Mouse (Mus musculus): ENCODE measurements around the gene Prkd3.

Prkd3 gene

DNA sequence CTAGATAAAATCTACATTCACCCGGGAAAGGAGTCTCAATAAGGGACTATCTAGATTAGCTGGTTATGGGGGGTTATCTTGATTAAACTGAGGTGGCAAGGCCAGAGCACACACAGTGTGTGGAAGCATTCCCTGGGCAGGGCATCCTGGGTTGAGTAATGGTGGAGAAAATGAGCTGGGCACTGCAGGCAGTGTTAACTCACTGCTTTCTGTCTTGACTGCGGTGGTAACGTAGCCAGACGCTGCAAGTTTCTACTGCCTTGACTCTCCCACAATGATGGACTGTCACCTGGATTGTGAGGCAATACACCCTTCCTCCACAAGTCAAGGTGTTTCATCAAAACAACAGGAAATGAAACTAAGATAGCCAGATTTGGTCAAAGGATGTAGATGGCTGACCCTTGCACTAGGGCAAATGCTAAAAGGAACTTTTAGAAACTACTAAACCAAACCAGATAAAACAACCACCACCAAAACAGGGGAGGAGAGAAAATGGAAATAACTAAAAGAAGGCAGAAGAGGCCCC is 20.8 kb downstream of the Prkd3 start:
- no peak for DNase-seq (ENCODE audit: low read depth)

DNA sequence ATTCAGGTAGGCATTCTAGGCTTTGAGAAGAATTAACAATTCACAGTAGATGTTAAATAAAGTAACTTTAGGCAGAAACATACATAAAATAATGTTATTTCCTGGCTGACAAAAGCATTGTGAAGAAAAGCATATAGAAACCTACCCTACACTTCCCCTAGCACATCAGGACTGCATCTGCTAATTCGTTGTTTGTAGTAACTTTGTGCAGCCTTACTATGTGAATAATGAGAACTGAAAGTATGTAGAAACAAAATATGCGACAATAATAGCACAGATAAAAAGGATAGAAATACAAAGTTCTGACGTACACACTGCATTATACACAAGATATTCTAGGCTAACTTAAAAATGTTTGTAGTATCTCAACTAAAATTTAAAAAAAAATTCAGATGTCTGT is 21.4 kb downstream of the Prkd3 start:
- no peak for DNase-seq (ENCODE audit: low read depth)

DNA sequence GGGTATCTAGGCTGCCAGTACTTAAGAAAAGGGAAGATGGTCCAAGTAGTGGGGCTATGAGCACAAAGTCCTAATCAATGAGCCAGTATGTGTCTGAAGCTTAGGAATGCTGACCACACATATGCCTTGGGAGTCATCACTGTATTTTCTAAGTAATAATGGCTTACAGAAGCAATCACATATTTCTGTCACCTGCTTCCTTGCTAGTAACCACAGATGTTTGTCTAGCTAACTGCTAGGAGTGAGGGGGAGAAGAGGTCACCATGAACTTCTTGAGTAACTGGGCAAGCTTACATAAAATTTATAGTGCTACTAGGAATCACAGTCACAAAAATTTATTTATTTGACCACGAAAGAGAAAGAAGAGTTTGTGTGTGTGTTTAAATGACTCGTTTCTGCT is 22.5 kb downstream of the Prkd3 start:
- DNase-seq (ENCODE audit: low read depth), result peak; percentile 57

GRCm38 (mm10) chr17:78994931-78995820 is 25.4 kb downstream of the Prkd3 start:
- DNase-seq (ENCODE audit: low read depth), result peak; percentile 69

DNA sequence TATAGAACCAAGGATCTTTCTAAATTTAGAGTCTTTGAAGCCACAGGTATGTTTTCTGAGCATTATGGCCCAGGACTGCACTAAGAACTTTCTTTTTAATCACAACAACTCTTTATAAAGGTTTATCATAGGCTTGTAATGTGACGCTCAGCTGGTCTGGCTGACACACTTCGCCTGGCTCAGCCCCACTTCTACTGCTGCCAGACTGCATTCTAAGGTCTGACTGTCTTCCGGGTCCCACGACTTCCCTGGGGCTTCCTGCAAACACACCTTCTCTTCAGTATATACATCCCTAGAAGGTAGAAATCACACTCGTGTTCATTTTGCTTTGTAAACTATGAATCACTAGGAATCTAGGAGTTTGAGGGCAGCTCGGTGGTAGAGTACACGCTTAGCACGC is 26.2 kb downstream of the Prkd3 start:
- no peak for DNase-seq (ENCODE audit: low read depth)

GRCm38 (mm10) chr17:78993670-78994069 is 26.9 kb downstream of the Prkd3 start:
- no peak for DNase-seq (ENCODE audit: low read depth)

DNA sequence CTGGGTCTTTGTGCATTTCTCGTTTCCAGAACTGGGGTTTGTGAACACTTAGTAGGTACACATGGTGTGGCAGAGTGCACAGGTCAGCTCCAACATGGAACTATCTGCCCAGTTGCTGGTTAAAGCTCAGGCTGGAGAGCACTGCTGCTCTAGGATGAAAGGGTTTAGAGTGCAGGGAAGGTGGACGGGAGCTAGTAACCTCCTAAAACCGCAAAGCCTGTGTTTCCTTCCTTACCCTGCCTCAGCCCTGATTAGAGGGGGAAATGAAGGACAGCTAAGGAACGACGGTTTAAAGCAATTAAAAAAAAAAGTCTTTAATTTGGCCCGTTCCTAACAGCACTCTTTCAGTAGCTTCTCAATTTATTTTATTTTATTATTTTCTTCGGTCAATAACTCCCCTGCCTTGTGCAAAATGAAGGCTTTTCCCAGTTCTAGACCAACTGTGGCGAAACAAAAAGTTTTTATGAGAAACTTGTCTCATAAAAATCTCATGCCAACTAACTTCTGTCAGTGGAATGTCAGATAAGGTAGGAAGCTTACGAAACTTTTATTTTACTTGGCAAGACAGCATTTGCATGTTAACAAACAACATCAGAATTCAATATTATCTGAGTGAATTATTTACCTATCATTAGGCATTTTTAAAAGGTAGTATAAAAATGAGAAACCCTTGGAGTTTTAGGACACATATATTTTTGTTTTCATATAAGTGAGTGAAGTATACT is 28.2 kb downstream of the Prkd3 start:
- DNase-seq (ENCODE audit: low read depth), result peak; percentile 19

DNA sequence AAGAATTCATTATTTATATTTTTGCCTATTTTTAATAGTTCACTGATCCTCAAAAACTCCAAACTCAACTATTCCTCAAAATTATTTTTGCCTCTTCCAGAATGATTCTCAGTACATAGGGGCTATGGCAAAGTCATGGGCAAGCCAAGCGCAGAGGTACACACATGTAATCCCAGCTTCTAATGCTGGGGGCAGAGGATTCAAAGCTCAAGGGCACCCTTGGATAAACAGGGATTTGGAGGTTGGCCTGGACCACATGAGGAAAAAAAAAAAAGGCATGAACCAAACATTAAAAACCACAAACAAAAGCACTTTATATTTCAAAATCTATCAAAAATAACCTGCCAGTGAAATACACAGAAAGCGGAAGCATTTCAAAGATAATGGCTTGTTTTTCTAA is 29.1 kb downstream of the Prkd3 start:
- no peak for DNase-seq (ENCODE audit: low read depth)

DNA sequence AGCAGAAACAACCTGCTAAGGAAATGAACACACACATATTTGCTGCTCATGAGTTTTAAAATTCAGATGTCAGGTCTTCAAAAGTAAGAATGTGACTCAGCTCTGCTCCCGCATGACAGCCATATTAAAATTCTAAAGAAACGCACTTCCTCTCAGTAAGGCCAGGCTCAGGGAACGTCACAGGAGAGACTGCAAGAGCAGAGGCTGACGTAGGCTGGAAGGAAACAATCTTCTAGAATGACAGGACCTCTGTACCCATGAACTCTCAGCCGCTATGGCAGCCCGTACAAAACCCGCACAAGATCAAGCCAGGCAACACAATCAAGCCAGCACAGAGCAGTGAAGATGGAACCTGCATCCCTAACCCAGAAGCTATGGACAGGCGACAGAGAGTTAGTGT is 31.6 kb downstream of the Prkd3 start:
- DNase-seq (ENCODE audit: low read depth), result peak; percentile 66

- DNase-seq (ENCODE audit: low read depth), result no peak
These were observed 36.9 kb downstream of the Prkd3 start for GRCm38 (mm10) chr17:78983736-78984135.

DNA sequence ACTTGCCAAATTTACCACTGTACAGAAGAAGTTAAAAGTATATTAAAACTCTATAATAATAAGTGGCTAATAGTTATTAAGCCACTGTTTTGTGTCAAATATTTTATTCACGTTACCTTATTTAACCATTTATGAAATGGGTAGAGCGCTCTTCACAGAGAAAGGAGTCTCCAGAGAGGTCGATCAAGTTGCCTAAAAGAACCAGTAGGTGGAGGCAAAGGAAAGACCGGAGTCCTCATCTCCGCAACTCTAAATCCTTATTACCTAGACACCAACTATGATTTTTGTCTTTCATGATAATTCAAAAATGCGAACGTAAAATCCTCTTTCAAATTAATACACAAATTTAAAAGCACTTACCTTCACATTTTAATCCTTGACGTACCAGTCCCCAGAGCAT is 37.5 kb downstream of the Prkd3 start:
- DNase-seq (ENCODE audit: low read depth), result peak; percentile 12

DNA sequence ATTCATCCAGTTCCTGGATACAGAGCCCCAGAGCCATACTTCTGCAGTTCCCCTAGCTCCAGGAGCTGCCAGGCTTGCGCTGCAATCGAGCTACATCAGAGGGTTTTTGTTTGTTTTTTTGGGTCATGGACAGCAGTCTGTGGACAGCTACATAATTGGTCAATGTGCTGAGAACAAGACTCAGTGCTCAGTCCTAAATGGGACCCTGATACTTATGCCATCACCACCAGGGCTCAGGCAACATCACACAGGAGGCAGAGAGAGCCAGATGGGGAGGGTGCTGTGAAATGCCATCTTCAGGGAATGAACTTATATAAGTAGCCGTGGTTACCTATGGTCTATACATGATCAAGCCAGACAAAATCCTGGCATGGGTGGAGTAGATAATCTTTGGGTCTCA is 52.1 kb downstream of the Prkd3 start:
- DNase-seq (ENCODE audit: low read depth), result no peak

DNA sequence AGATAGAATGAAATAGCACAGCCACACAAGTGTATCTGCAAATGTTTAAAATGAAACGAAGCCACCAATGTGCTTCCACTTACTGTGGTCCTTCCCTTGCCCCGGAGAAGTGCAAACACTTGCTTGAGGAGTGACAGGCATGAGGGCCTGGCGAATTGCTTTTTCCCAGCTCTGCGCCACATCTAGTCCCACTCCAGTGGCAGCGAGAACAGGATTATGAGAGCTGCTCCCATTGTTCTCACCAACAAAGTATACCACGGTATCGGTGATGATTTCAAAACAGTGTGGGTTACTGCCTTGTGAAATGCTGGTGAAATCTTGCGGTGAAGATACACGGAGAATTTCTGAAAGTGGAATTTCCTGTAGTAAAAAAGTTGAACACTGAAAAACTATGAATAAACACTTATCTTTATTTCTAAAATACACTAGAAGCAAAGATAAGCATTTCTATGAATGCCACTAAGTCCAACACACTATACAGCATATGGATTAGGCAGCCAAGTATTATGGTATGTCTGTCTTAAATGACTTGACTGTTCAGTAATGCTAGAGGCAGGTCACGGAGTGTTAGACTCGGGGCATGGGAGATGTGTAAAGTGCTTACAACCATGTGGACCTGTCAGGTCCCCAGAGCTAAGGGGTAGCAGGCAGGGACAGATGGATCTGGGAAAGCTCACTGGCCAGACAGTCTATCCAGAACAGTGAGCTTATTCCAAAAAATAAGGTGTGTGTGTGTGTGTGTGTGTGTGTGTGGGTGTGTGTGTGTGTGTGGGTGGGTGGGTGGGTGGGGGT is 54.3 kb downstream of the Prkd3 start:
- DNase-seq (ENCODE audit: low read depth), result peak; percentile 13

DNA sequence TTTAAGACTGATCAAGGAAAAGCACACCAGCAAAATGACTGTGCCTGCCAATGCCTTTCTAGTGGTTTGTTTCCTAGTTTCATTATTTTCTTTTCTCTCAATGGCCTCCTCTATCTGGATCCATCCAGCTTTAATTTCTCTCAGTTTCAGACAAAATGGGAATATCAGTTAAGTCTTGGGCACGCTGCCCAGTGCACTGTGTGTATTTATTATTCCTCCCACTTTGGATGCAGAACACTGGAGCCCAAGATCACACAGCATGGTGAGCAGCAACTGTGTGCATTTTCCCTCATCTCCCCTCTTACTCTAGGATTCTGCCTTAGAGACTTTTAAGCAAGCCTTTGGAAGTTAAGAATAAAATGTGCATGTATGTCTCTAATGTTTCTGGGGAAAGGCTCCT is 56.2 kb downstream of the Prkd3 start:
- no peak for DNase-seq (ENCODE audit: low read depth)

- no peak for DNase-seq (ENCODE audit: low read depth)
These were observed 61.1 kb downstream of the Prkd3 start for GRCm38 (mm10) chr17:78959473-78959872.

DNA sequence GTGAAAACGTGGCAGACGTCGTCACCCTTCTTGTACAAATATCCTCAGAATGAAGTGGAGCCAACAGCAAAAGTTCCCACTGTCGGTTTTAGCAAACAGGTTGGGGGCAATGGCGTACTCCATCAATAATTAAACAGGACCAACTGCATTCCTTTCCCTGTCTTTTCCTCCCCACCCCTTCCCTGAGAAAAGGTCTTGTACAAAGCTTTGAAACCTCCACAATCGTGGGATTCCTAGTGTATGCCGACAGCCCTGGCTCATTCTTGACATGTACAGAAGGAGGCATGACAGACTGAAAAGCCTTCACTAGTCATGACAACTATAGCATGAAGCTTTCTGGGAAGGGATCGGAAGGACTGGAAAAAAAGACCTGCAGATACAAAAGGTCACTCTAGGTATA is 67.4 kb downstream of the Prkd3 start:
- DNase-seq (ENCODE audit: low read depth), result no peak

DNA sequence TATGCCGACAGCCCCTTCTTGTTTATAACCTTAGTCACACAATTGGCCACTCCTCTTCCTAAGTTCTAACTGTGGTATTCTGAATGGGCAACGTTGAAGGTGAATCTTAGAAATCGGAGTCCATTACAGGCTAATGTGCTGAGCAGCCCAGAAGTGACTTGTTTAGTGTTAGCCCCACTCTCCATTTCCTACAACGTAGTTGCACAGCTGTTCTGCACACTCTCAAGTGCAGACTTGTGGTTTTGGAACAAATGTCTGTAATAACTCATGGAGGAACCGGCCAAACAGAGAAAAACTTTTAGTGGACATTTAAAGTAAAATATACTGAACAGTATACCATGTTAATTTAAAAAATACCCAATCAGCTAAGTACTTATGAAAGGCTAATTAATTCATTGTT is 68.5 kb downstream of the Prkd3 start:
- DNase-seq (ENCODE audit: low read depth), result no peak

DNA sequence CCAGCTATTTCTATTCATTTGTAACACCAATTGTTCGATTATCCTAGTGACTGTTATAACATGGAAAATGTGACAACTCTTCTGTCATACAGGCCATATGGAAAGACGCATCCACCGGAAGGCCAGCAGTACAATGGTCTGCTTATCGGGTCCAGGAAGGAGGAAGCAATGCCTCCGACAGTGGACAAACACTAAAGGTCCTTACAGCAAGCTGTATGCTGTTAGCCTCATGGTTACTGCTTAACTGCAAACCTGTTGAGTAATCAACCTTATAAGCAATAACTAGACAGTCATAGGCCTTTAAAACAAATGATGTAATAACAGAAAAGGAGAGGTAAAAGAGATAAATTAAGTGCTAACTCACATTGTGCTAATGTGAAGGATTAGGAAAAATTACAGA is 69.4 kb downstream of the Prkd3 start:
- no peak for DNase-seq (ENCODE audit: low read depth)

- DNase-seq (ENCODE audit: low read depth), result no peak
These were observed 78.0 kb downstream of the Prkd3 start for GRCm38 (mm10) chr17:78942579-78942978.

- peak; percentile 60 for DNase-seq (ENCODE audit: low read depth)
These were observed 81.7 kb downstream of the Prkd3 start for GRCm38 (mm10) chr17:78938927-78939326.

- DNase-seq (ENCODE audit: low read depth), result no peak
These were observed 83.3 kb downstream of the Prkd3 start for GRCm38 (mm10) chr17:78937229-78937853.
